Comparison of ENCODE assay signal across 10 mouse cellular contexts in the genomic region with DNA sequence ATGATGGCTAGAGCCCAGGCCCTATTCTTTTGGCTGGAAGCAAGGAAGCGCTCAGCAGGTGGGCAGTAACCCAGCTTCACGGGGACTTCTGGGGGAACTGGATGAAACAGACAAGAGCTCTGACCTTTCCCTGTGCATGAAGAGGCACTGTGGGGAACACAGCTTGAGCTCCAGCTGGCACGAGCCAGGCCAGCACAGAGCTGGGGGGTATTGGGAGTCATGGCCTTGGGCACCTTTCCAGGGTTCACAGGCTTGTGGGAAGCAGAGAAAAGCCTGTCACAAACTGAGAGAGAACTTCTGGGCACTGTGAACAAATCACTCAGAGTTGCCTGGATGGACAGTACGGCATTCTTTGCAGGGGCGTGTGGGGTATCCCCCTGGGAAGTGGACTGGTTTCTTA.
DNase-seq lines count a peak whose midpoint lies in the region; TF ChIP-seq lines count a peak whose summit lies in the region.
"Had no signal": no experiment of that assay in that cellular context is flagged by ENCODE, and none has a peak within 500 bp of the region (broad histone marks: within the 10 kb centered on the region; RNA-seq: fewer than 3 reads in every experiment).

No protein-coding gene starts in this region.

- TF ChIP-seq POLR2A in cerebellum, adult 2 months (IDR thresholded peaks at IDR 0.05; ENCODE audit: borderline replicate concordance, insufficient read depth, low read length), result no peak

- H3K27ac ChIP-seq in cerebellum, adult 2 months (ENCODE audit: insufficient read depth, low read length), result no peak overlapping the region
- H3K27ac ChIP-seq: forebrain, embryonic 10.5 days had no signal

- intact Hi-C loops in left cerebral cortex, postnatal 4 days (cut with DNase I), result no loop called here
- intact Hi-C loops in left cerebral cortex, postnatal 14 days (cut with DNase I), result no loop called here
- intact Hi-C loops in gastrocnemius, postnatal 14 days (cut with DNase I; ENCODE audit: low total_unique reads), result no loop called here

- H3K4me3 ChIP-seq in cerebellum, adult 2 months (replicated peaks; ENCODE audit: insufficient read depth, low read depth, low read length), result no peak overlapping the region
- H3K4me3 ChIP-seq: forebrain, embryonic 10.5 days had no signal

- peak; percentile 11 to 13 for DNase-seq in cerebellum, adult 2 months
- DNase-seq in cerebellum, adult 8-10 months, result no peak
- peak; percentile 44 for DNase-seq in left cerebral cortex, postnatal 4 days
- DNase-seq in left cerebral cortex, postnatal 14 days (ENCODE audit: low spot score in 2 of 2), result no peak
- DNase-seq in adrenal gland, adult 2 months, result peak; percentile 87
- DNase-seq in gastrocnemius, postnatal 14 days, result peak; percentile 45
- DNase-seq in right cerebral cortex, postnatal 36 days (ENCODE audit: low spot score in 2 of 2), result no peak
- DNase-seq in left cerebral cortex, adult 8-10 months (ENCODE audit: low spot score in 2 of 2), result no peak
- DNase-seq: kidney, adult 18-20 months had no signal

- no peak for TF ChIP-seq CTCF in cerebellum, adult 2 months (IDR thresholded peaks at IDR 0.05; ENCODE audit: borderline replicate concordance, insufficient read depth, low read depth, low read length)

- H3K27me3 ChIP-seq in cerebellum, adult 2 months (ENCODE audit: control insufficient read depth, insufficient read depth, low read length), result no peaks in the 10 kb centered on the region

- WGBS in cerebellum, adult 2 months, result 10% methylated on average over 5 of the region's 5 CpGs

- H3K4me1 ChIP-seq in cerebellum, adult 2 months (ENCODE audit: control insufficient read depth, insufficient read depth, low read length), result no peaks in the 10 kb centered on the region
- H3K4me1 ChIP-seq: forebrain, embryonic 10.5 days had no signal

Comparison
In these comparisons a context has a peak if more than half of its experiments do, and no peak if none do; other contexts are left out.
1. DNase-seq: peak in cerebellum, adult 2 months (2 of 2), left cerebral cortex, postnatal 4 days (single experiment), adrenal gland, adult 2 months (single experiment) and gastrocnemius, postnatal 14 days (single experiment); none in cerebellum, adult 8-10 months (single experiment), left cerebral cortex, postnatal 14 days (0 of 2), right cerebral cortex, postnatal 36 days (0 of 2) and left cerebral cortex, adult 8-10 months (0 of 2).